Mouse (Mus musculus) megakaryocyte-erythroid progenitor cell, adult 5 weeks (primary cell): ENCODE measurements around the gene Dbx1. TPM values are rescaled to one million over a fixed set of nuclear protein-coding genes. Genes with fewer than 3 reads are reported as not detected.

Source experiments
- polyA plus RNA-seq: library from polyadenylated mRNA; stranded (reverse); fragments of >175 nt; gene quantifications from 2 replicates; pipeline ENCODE4 v1.2.3, GENCODE M21; 2012

Gene Dbx1
- polyA plus RNA-seq = not detected in 2 replicates

DNA sequence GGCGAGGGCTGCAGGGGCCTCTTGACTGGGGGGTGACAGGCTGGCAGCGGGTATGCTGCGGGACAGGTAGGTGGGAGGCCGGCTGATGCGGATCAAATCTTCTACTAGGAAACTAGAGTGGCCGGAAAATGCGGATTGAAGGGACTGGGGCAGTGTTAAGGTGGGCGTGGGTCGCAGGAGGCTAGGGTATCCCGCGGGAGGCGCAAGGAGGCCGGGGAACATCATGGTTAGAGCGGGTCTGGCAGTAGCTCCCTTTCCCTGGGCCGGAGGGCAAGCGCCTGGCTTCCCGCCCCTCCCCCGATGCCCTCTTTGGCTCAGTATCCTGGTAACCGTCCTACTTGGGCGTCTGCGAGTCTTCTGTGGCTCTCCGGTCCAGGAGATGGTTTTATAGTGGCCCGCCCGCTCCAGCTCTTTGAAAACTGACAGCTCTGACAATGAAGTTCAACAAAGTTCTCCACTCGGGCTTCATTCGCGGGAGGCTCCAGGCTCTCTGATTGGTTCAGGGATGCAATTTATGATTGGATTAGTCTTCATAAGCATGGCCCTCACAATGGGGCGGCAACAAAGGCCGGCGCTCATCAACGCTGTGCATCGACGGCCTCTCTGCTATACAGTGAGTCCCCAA lies at the start of gene Dbx1:
Dbx1 (minus strand) TSS at position 359 of the 625 bp plus-strand sequence.

Other genes with a start within 250 kb of the Dbx1 start
- 4.9 and 6.0 TPM in 2 replicates for gene Htatip2, start 122.3 kb upstream of the Dbx1 start, polyA plus RNA-seq
- 121 and 122 TPM in 2 replicates for gene Prmt3, start 141.5 kb upstream of the Dbx1 start, polyA plus RNA-seq